Mouse (Mus musculus) testis, adult 2 months (tissue): Measurements from ENCODE around the gene Ctxn1.

Experiments used
- CTCF ChIP-seq: fragments of 200-500 bp; IDR thresholded peaks from 2 replicates; pipeline ENCODE4 v1.5.1; 2012; ENCODE audit warnings: low read depth, mild to moderate bottlenecking, inconsistent platforms, low read length, moderate library complexity; ENCODE audit not compliant: control insufficient read depth, insufficient read depth, insufficient replicate concordance
- POLR2A ChIP-seq: fragments of 200-500 bp; IDR thresholded peaks from 2 replicates; pipeline ENCODE4 v1.6.1; 2012; ENCODE audit warnings: low read depth, mild to moderate bottlenecking, inconsistent platforms, low read length, moderate library complexity; ENCODE audit not compliant: control insufficient read depth

DNA sequence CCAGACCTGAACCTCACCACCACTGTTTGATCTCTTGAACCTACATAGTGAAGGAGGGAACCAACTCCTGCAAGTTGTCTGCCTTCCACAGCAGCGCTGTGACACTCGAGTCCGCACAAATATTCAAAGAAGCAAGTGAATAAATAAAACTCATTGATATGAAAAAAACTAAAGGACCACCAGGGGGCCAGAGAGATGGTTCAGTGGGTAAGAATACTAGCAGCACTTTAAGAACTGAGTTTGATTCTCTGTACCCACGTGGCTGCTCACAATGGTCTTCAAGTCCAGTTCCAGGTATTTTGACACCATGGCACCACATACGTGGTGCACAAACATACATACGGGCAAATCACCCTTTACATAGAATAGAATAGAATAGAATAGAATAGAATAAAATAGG, 48.0 kb downstream of the Ctxn1 start:
- TF ChIP-seq CTCF: no peak
- no peak for TF ChIP-seq POLR2A
